Mouse (Mus musculus) hindbrain, embryonic 13.5 days (tissue): Measurements from ENCODE around the gene Sis. TPM values are rescaled to one million over a fixed set of nuclear protein-coding genes. Genes with fewer than 3 reads are reported as not detected.

ENCODE experiments used
- ATAC-seq: fragments of 200-750 bp; cut with Nextera tagmentation; 2 replicates; pipeline ENCODE4 v1.8.0; 2017; ENCODE audit warnings: moderate TSS enrichment; ENCODE audit not compliant: low FRiP score
- H3K27ac ChIP-seq: fragments of 300-500 bp; sonication (generic); 2 replicates; pipeline ENCODE4 v1.5.1; 2015; ENCODE audit warnings: inconsistent platforms, mild to moderate bottlenecking, moderate library complexity
- H3K27me3 ChIP-seq: fragments of 300-500 bp; sonication (generic); 2 replicates; pipeline ENCODE4 v1.6.1; 2015; ENCODE audit warnings: mild to moderate bottlenecking, inconsistent platforms
- H3K36me3 ChIP-seq: fragments of 300-500 bp; sonication (generic); 2 replicates; pipeline ENCODE4 v1.6.1; 2015; ENCODE audit warnings: mild to moderate bottlenecking, inconsistent platforms
- H3K4me1 ChIP-seq: fragments of 300-500 bp; sonication (generic); replicated peaks from 2 replicates; pipeline ENCODE4 v1.6.1; 2015; ENCODE audit warnings: inconsistent platforms
- H3K4me2 ChIP-seq: fragments of 300-500 bp; sonication (generic); 2 replicates; pipeline ENCODE4 v1.6.1; 2015; ENCODE audit warnings: inconsistent platforms, mild to moderate bottlenecking, moderate library complexity
- H3K4me3 ChIP-seq: fragments of 300-500 bp; sonication (generic); 2 replicates; pipeline ENCODE4 v1.5.1; 2015; ENCODE audit warnings: mild to moderate bottlenecking, inconsistent platforms
- H3K9ac ChIP-seq: fragments of 300-500 bp; sonication (generic); 2 replicates; pipeline ENCODE4 v1.6.1; 2015; ENCODE audit warnings: mild to moderate bottlenecking, inconsistent platforms
- H3K9me3 ChIP-seq: fragments of 300-500 bp; sonication (generic); 2 replicates; pipeline ENCODE4 v1.6.1; 2016; ENCODE audit warnings: inconsistent platforms
- WGBS: fragments of 180-500 bp; shearing (Covaris S2); methylation state at CpG from one replicate; pipeline ENCODE4 v1.1.7; 2015; 5-methylcytosine and 5-hydroxymethylcytosine counted together
- polyA plus RNA-seq: library from polyadenylated mRNA; unstranded; fragments of >200 nt; fragmentation: Nextera tagmentation; extraction: Ambion mirVana; gene quantifications from 2 replicates; pipeline ENCODE4 v1.2.1, GENCODE M21; 2015

Gene Sis
- not detected in 2 replicates for polyA plus RNA-seq

DNA sequence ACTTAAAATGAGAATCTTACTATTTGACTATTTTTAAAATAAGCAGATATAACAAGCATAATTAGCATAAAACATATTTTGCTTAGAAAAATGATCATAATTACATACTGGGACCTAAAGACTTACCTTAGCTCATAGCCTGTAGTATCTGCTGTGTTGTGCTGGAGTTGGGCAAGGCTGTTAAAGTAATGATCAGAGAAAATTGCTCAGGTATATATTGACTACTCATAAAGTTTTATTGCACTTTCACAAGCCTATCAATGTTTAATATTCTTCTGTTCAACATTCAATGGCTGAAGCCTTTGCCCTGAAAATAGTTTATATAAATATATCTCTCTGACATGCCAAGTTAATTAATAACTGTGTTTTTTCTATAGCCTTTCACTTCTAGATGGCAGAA, at the start of gene Sis:
Gene Sis (minus strand): TSS at position 189 of the 400 bp plus-strand sequence.
- no peak within 1 kb of the TSS for H3K27ac ChIP-seq
- no peaks in the 10 kb centered on the region for H3K4me1 ChIP-seq
- no peak within 1 kb of the TSS for H3K9ac ChIP-seq
- no peaks in the 10 kb centered on the region for H3K27me3 ChIP-seq
- no peak within 1 kb of the TSS for H3K4me2 ChIP-seq
- H3K4me3 ChIP-seq = no peak within 1 kb of the TSS
- no peak for ATAC-seq
- no peaks in the 10 kb centered on the region for H3K36me3 ChIP-seq
- H3K9me3 ChIP-seq = no peaks in the 10 kb centered on the region

DNA sequence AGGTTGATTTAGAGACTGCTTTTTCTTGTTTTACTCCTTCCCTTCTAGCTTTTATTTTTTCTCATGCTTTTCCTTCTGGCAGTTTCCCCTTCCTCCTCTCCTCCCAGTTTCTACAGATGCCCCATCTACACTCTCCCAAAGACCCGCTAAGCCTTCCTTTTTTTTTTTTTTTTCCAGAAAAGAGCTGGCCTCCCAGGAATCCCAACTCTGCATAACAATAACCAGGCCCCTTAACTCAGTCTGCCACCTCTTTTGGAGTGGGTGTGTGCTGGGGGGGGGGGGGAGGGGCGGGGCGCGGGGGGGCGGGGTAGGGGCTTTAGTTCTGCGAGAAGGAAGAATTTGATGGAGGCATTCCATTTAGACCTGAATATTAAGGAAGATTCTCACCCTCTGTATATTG, 38.4 kb upstream of the Sis start:
- H3K4me2 ChIP-seq = no peak overlapping the region
- H3K27me3 ChIP-seq = no peaks in the 10 kb centered on the region
- no peak overlapping the region for H3K4me3 ChIP-seq
- no peak overlapping the region for H3K9ac ChIP-seq
- WGBS = 5% methylated on average over 6 of the region's 6 CpGs
- no peak for ATAC-seq
- H3K4me1 ChIP-seq = no peaks in the 10 kb centered on the region
- no peaks in the 10 kb centered on the region for H3K36me3 ChIP-seq
- H3K27ac ChIP-seq = no peak overlapping the region
- H3K9me3 ChIP-seq = no peaks in the 10 kb centered on the region

DNA sequence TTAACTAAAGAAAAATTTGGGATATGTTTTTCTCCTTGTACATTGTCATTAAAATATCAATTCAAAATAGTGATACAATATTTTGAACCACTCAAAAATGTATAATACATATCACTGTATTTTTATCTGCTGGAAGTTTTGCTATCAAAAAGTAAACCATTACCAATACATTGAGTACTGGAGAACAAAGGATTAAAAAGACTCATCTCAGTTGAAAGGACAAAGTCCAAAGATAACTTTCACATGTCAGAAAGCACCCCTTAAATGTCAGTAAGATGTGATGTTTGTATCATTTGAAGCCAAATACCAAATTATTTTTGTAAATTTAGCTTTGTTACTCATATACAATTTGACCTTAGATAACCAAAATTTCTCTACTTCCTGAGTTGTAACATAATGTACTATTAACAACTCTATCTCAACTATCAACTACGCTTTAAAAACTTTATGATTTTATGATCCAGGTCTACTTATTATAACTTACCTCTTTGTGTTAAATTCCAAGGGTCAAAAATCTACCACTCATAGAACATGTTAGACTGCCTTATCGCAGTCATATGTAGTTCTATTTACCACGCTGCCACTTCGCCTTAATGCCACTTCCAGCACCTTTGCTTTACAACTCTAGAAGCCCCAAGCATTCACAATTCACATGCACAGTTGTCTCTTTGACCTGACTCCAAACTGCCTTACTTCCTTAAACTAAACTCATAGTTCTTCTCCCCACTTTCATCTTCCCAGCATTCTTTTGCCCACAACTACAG, 35.5 kb upstream of the Sis start:
- H3K9ac ChIP-seq = no peak overlapping the region
- 96% methylated on average over 4 of the region's 4 CpGs for WGBS
- H3K36me3 ChIP-seq = no peaks in the 10 kb centered on the region
- H3K4me3 ChIP-seq = no peak overlapping the region
- no peaks in the 10 kb centered on the region for H3K9me3 ChIP-seq
- ATAC-seq = no peak
- H3K27ac ChIP-seq = no peak overlapping the region
- no peaks in the 10 kb centered on the region for H3K27me3 ChIP-seq
- no peak overlapping the region for H3K4me2 ChIP-seq
- H3K4me1 ChIP-seq = no peaks in the 10 kb centered on the region

DNA sequence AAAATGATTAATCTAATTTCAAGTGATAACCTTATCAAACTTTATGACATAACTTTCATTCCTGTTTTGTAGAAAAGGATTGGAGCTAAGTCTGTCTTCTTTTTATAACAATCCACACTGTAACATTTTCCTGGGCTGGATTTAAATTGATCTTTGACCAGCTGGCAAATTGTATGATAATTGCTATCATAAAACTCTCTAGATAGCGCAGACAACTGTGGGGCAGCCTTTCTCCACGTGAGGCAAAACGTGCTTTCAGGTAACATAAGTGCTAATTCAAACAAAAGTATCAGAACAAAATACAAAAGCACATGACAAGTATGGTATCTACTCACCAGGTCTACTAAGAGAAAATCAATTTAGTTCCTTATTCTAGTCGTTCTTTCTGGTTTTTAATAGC, 29.9 kb upstream of the Sis start:
- no peak overlapping the region for H3K4me3 ChIP-seq
- H3K27ac ChIP-seq = no peak overlapping the region
- H3K4me1 ChIP-seq = no peaks in the 10 kb centered on the region
- 79% methylated on average over 4 of the region's 4 CpGs for WGBS
- H3K9me3 ChIP-seq = no peaks in the 10 kb centered on the region
- no peak for ATAC-seq
- no peaks in the 10 kb centered on the region for H3K27me3 ChIP-seq
- H3K9ac ChIP-seq = no peak overlapping the region
- no peak overlapping the region for H3K4me2 ChIP-seq
- no peaks in the 10 kb centered on the region for H3K36me3 ChIP-seq

DNA sequence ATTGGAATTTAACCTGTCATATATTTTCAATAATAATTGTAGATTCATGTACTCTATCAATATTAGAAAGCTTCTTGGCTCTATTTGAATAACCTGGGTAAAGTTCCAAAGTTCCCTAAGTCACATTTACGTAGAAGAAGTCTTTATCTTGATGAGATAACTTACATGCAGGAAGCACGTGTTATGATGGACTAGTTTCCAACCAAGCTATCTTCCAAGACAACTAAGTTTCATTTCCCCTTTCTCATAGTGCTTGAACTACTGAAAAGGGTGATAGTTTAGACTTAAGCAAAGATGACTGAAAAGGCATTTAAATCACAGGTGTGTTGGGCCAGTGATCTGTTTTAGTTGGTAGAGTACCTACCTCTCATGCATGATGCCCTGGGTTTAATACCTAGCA, 23.3 kb upstream of the Sis start:
- no peaks in the 10 kb centered on the region for H3K36me3 ChIP-seq
- no peak overlapping the region for H3K4me3 ChIP-seq
- WGBS = 94% methylated on average over 2 of the region's 2 CpGs
- H3K4me1 ChIP-seq = no peaks in the 10 kb centered on the region
- no peak for ATAC-seq
- H3K9me3 ChIP-seq = no peaks in the 10 kb centered on the region
- no peak overlapping the region for H3K27ac ChIP-seq
- H3K4me2 ChIP-seq = no peak overlapping the region
- H3K9ac ChIP-seq = no peak overlapping the region
- H3K27me3 ChIP-seq = no peaks in the 10 kb centered on the region

DNA sequence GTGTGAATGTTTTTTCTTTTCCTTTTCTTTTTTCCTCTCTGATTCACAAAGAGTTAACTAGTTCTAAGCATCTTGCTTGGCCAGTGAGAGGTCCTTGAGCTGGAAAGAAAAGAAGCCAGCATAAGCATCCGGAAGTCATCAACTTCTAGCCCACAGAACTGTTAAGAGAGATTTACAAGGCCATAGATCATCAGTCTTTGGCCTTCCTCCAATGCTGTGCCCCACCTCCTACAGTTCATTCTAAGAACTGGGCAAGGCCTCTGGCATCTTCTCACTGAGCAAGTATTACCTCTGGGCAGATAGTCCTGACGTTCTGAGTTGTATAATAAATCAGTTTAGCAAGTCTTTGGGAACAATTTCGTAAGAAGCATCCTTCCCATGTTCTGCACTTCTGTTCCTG, 8.9 kb upstream of the Sis start:
- no peak for ATAC-seq
- Histone ChIP-seq H3K27ac (no peak overlapping the region), H3K27me3 (no peaks in the 10 kb centered on the region), H3K4me1 (no peaks in the 10 kb centered on the region), H3K9me3 (no peaks in the 10 kb centered on the region), H3K4me2 (no peak overlapping the region), H3K36me3 (no peaks in the 10 kb centered on the region), H3K9ac (no peak overlapping the region), H3K4me3 (no peak overlapping the region)
- 66% methylated on average over 3 of the region's 3 CpGs for WGBS

DNA sequence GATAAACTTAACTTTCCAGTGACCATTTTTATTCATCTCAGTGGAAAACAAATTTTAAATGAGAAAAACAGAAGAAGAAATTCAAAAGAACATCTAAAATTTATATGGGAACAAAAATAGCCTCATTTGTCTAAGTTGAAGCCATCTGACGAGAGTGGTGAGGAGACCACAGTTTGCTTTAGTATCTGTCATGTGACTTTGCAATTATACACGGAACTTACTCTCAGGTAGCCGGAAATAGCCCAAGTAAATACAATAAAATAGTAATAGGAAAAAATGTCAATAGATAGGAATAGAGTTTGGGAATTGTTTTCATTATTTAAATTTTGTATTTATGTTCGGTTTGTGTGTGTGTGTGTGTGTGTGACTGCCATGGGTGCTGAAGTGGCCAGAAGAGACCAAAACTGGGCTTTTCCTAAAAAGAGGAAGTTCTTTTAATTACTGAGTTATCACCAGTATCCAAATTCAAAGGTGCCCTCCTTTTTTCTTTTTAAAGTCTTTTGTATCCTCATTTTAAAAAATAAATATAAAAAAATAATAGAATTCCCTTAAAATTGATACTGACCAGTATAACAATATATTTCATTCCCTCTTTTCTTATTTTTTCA, 48.6 kb downstream of the Sis start:
- no peaks in the 10 kb centered on the region for H3K27me3 ChIP-seq
- no peak overlapping the region for H3K4me2 ChIP-seq
- H3K9ac ChIP-seq = no peak overlapping the region
- no peak for ATAC-seq
- no peak overlapping the region for H3K4me3 ChIP-seq
- no peak overlapping the region for H3K27ac ChIP-seq
- no peaks in the 10 kb centered on the region for H3K9me3 ChIP-seq
- WGBS = 91% methylated on average over 4 of the region's 4 CpGs
- no peaks in the 10 kb centered on the region for H3K36me3 ChIP-seq
- H3K4me1 ChIP-seq = no peaks in the 10 kb centered on the region

DNA sequence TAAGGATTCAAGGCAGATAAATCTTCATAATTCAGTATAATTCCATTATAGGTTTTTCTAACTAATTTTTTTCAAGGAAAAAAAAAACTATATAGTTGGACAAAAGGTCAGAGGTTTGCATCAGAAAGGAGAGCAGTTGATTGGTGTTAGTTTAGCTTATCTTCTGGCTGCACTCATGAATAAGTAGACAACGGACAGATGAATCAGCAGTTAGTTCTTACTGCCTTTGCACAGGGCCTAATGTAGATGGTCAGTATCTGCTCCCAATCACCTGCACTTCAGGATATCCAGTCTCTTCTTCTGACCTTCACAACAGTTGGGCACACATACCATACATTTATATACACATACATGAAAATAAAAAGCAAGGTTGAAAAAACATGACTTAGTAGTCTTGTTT, 85.2 kb downstream of the Sis start:
- 97% methylated on average over 1 of the region's 1 CpGs for WGBS
- H3K27me3 ChIP-seq = no peaks in the 10 kb centered on the region
- no peak overlapping the region for H3K9ac ChIP-seq
- H3K9me3 ChIP-seq = no peaks in the 10 kb centered on the region
- H3K36me3 ChIP-seq = no peaks in the 10 kb centered on the region
- ATAC-seq = no peak
- H3K4me2 ChIP-seq = no peak overlapping the region
- no peaks in the 10 kb centered on the region for H3K4me1 ChIP-seq
- no peak overlapping the region for H3K4me3 ChIP-seq
- no peak overlapping the region for H3K27ac ChIP-seq

DNA sequence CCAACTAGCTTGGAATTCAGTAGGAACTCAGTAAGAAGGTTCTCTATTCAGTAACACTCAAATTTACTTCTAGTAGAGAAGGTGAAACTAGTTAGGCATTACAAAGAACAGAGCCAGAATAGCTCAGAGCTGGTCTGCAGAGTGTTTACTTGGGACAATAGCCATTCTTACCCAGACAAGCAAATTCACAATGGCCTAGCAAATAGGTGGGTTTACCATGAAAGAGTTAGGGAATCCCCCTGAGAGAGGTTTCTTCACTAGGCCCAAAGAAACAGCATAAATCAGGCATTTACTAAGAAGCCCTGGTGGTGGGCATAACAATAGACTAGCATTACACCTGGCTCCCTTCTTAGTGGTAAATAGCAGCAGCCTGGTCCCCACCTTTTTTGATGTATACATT, 99.5 kb downstream of the Sis start:
- Histone ChIP-seq H3K27ac (no peak overlapping the region), H3K9me3 (no peaks in the 10 kb centered on the region), H3K36me3 (no peaks in the 10 kb centered on the region), H3K4me1 (no peaks in the 10 kb centered on the region), H3K4me3 (no peak overlapping the region), H3K27me3 (no peaks in the 10 kb centered on the region), H3K9ac (no peak overlapping the region), H3K4me2 (no peak overlapping the region)
- no peak for ATAC-seq

DNA sequence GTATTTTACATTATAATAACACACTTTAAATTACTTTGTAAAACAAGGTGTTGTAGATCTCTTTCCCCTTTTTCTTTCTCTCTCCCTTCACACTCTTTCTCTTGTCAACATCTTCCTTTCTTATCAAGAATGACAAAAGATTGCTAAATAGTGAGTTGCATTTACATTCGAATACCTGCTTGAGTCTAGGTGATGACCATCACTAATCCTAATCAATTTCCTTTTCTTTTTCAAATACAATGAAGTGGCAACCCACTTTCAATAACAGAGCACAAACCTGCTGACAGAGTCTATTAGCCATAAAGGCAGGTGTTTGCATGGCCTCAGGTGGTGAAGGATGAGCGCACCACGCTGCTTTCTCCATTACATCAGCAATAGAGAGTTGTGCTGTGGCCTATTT, 108.9 kb downstream of the Sis start:
- no peak overlapping the region for H3K4me2 ChIP-seq
- ATAC-seq = no peak
- H3K27me3 ChIP-seq = no peaks in the 10 kb centered on the region
- no peaks in the 10 kb centered on the region for H3K9me3 ChIP-seq
- H3K27ac ChIP-seq = no peak overlapping the region
- no peak overlapping the region for H3K9ac ChIP-seq
- no peaks in the 10 kb centered on the region for H3K36me3 ChIP-seq
- H3K4me3 ChIP-seq = no peak overlapping the region
- no peaks in the 10 kb centered on the region for H3K4me1 ChIP-seq
- 86% methylated on average over 3 of the region's 3 CpGs for WGBS

DNA sequence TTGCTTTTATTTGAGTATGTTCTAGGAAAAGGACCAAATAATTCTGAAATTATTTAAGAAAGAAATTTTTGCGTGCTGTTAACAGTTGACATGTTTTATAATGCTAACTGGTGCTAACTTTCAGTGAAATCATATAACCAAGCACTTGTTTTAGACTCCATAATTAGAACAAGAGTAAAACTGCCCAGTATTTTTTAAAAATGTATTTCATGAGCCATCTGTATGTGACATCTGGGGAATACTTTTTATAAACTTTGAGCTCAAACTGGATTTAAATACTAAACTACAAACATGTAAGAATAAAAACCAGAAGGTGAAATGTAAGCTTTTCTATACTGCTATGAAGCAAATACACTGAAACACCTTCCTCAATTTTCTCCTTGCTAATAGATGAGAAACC, 112.3 kb downstream of the Sis start:
- no peak for ATAC-seq
- H3K27me3 ChIP-seq = no peaks in the 10 kb centered on the region
- H3K4me2 ChIP-seq = no peak overlapping the region
- H3K4me3 ChIP-seq = no peak overlapping the region
- no peak overlapping the region for H3K9ac ChIP-seq
- 92% methylated on average over 1 of the region's 1 CpGs for WGBS
- no peaks in the 10 kb centered on the region for H3K9me3 ChIP-seq
- H3K4me1 ChIP-seq = no peaks in the 10 kb centered on the region
- no peak overlapping the region for H3K27ac ChIP-seq
- no peaks in the 10 kb centered on the region for H3K36me3 ChIP-seq

DNA sequence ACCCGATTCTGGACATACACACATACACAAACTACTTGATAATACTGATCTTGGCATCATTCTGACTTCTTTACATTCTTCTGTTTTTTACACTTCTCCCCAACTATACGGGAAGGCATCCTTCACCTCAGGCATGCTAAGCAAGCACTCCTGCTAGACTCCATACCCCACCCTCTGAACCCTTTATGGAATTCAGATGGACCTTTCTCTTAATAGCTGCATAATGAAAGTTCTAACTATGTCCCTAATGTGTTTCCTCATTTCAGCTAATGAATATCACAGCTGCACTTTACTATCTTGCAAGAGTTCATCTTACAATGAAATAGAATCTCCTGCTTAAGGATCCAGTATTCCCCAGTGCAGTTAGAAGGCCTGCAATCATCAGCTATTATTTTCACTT, 127.0 kb downstream of the Sis start:
- Histone ChIP-seq H3K36me3 (no peaks in the 10 kb centered on the region), H3K4me3 (no peak overlapping the region), H3K9ac (no peak overlapping the region), H3K9me3 (no peaks in the 10 kb centered on the region), H3K4me1 (no peaks in the 10 kb centered on the region), H3K4me2 (no peak overlapping the region), H3K27me3 (no peaks in the 10 kb centered on the region), H3K27ac (no peak overlapping the region)
- 85% methylated on average over 2 of the region's 2 CpGs for WGBS
- peak; percentile 57; the same call in 1 of the 2 replicates for ATAC-seq
